Mouse (Mus musculus) forebrain, embryonic 11.5 days (tissue): ENCODE measurements at regions not wholly inside any gene's neighbourhood (a gene's known extent, or its start where the extent isn't known, plus 50 kb on each side); places are given as distances from the start of the nearest gene placed in this dataset.
A peak's percentile ranks its signal among the peaks of the same experiment; 100 is the strongest.

ENCODE experiments used
- ATAC-seq: fragments of 200-750 bp; cut with Nextera tagmentation; replicated peaks from 2 replicates; pipeline ENCODE4 v1.8.0; 2017; ENCODE audit warnings: moderate TSS enrichment; ENCODE audit not compliant: low FRiP score
- DNase-seq: peaks from one replicate; pipeline ENCODE4 v3.0.0-alpha.2; 2017; ENCODE audit warnings: low spot score
- H3K27ac ChIP-seq: fragments of 300-500 bp; sonication (generic); 2 replicates; pipeline ENCODE4 v1.5.1; 2014; ENCODE audit warnings: low read depth, low read length
- H3K27me3 ChIP-seq: fragments of 300-500 bp; sonication (generic); 2 replicates; pipeline ENCODE4 v1.6.1; 2014; ENCODE audit warnings: mild to moderate bottlenecking, low read length, mixed read lengths; ENCODE audit not compliant: control insufficient read depth, insufficient read depth
- H3K36me3 ChIP-seq: fragments of 300-500 bp; sonication (generic); 2 replicates; pipeline ENCODE4 v1.6.1; 2014; ENCODE audit warnings: mild to moderate bottlenecking, low read length, moderate library complexity, mixed read lengths; ENCODE audit not compliant: control insufficient read depth, insufficient read depth
- H3K4me1 ChIP-seq: fragments of 300-500 bp; sonication (generic); replicated peaks from 2 replicates; pipeline ENCODE4 v1.6.1; 2014; ENCODE audit warnings: low read length, mixed read lengths; ENCODE audit not compliant: control insufficient read depth, insufficient read depth
- H3K4me2 ChIP-seq: fragments of 300-500 bp; sonication (generic); 2 replicates; pipeline ENCODE4 v1.6.1; 2014; ENCODE audit warnings: low read depth, mild to moderate bottlenecking, low read length, moderate library complexity, mixed read lengths; ENCODE audit not compliant: severe bottlenecking
- H3K4me3 ChIP-seq: fragments of 300-500 bp; sonication (generic); 2 replicates; pipeline ENCODE4 v1.5.1; 2014; ENCODE audit warnings: low read depth, low read length
- H3K9ac ChIP-seq: fragments of 300-500 bp; sonication (generic); 2 replicates; pipeline ENCODE4 v1.6.1; 2014; ENCODE audit warnings: low read length
- H3K9me3 ChIP-seq: fragments of 300-500 bp; sonication (generic); 2 replicates; pipeline ENCODE4 v1.6.1; 2016; ENCODE audit warnings: low read length, mixed read lengths; ENCODE audit not compliant: control insufficient read depth
- WGBS: fragments of 180-500 bp; shearing (Covaris S2); extraction: QIAGEN DNeasy Blood & Tissue Kit; methylation state at CpG from one replicate; pipeline ENCODE4 v1.1.7; 2014; 5-methylcytosine and 5-hydroxymethylcytosine counted together

GRCm38 (mm10) chr17:75891564-75891963 lies 339.8 kb upstream of the Fam98a start:
- Histone ChIP-seq H3K9me3 (no peaks in the 10 kb centered on the region), H3K4me2 (no peak overlapping the region), H3K4me1 (no peaks in the 10 kb centered on the region), H3K36me3 (no peaks in the 10 kb centered on the region), H3K27me3 (no peaks in the 10 kb centered on the region), H3K9ac (no peak overlapping the region), H3K4me3 (no peak overlapping the region), H3K27ac (no peak overlapping the region)
- WGBS: 84% methylated on average over 4 of the region's 4 CpGs
- ATAC-seq: no peak
- no peak for DNase-seq

GRCm38 (mm10) chr17:75877848-75878247 lies 326.1 kb upstream of the Fam98a start:
- WGBS: 32% methylated on average over 1 of the region's 1 CpGs
- H3K9ac ChIP-seq: no peak overlapping the region
- H3K4me3 ChIP-seq: no peak overlapping the region
- H3K36me3 ChIP-seq: no peaks in the 10 kb centered on the region
- H3K27me3 ChIP-seq: no peaks in the 10 kb centered on the region
- H3K4me1 ChIP-seq: no peaks in the 10 kb centered on the region
- H3K27ac ChIP-seq: no peak overlapping the region
- DNase-seq: no peak
- no peak overlapping the region for H3K4me2 ChIP-seq
- ATAC-seq: no peak
- H3K9me3 ChIP-seq: no peaks in the 10 kb centered on the region

GRCm38 (mm10) chr17:75876895-75877294 lies 325.1 kb upstream of the Fam98a start:
- H3K4me1 ChIP-seq: no peaks in the 10 kb centered on the region
- no peaks in the 10 kb centered on the region for H3K9me3 ChIP-seq
- no peak overlapping the region for H3K4me3 ChIP-seq
- no peak overlapping the region for H3K9ac ChIP-seq
- H3K4me2 ChIP-seq: no peak overlapping the region
- no peak for ATAC-seq
- H3K27ac ChIP-seq: no peak overlapping the region
- WGBS: 88% methylated on average over 7 of the region's 7 CpGs
- DNase-seq: no peak
- no peaks in the 10 kb centered on the region for H3K27me3 ChIP-seq
- H3K36me3 ChIP-seq: no peaks in the 10 kb centered on the region

- 86% methylated on average over 6 of the region's 6 CpGs for WGBS
Observed at GRCm38 (mm10) chr17:75874535-75874934, 322.8 kb upstream of the Fam98a start.

GRCm38 (mm10) chr17:75870492-75870891 lies 318.7 kb upstream of the Fam98a start:
- no peak overlapping the region for H3K9ac ChIP-seq
- H3K9me3 ChIP-seq: no peaks in the 10 kb centered on the region
- WGBS: 11% methylated on average over 2 of the region's 2 CpGs
- no peak overlapping the region for H3K4me2 ChIP-seq
- no peaks in the 10 kb centered on the region for H3K27me3 ChIP-seq
- DNase-seq (no peak), ATAC-seq (0 out of 2 replicates have a peak, but pooled peaks have one; percentile 33)
- no peaks in the 10 kb centered on the region for H3K36me3 ChIP-seq
- no peak overlapping the region for H3K4me3 ChIP-seq
- H3K4me1 ChIP-seq: no peaks in the 10 kb centered on the region; the same call in 1 of the 2 replicates
- H3K27ac ChIP-seq: no peak overlapping the region

More at GRCm38 (mm10) chr17:75874535-75874934, 322.8 kb upstream of the Fam98a start:
- Histone ChIP-seq H3K27me3 (no peaks in the 10 kb centered on the region), H3K9ac (no peak overlapping the region), H3K9me3 (no peaks in the 10 kb centered on the region), H3K4me1 (no peaks in the 10 kb centered on the region; the same call in 1 of the 2 replicates), H3K4me2 (no peak overlapping the region), H3K36me3 (no peaks in the 10 kb centered on the region), H3K27ac (no peak overlapping the region), H3K4me3 (no peak overlapping the region)
- ATAC-seq (no peak), DNase-seq (no peak)

GRCm38 (mm10) chr17:75857015-75857414 lies 305.3 kb upstream of the Fam98a start:
- DNase-seq: no peak
- H3K9me3 ChIP-seq: no peaks in the 10 kb centered on the region
- H3K4me2 ChIP-seq: no peak overlapping the region
- no peaks in the 10 kb centered on the region for H3K36me3 ChIP-seq
- no peak overlapping the region for H3K4me3 ChIP-seq
- H3K9ac ChIP-seq: no peak overlapping the region
- H3K4me1 ChIP-seq: no peaks in the 10 kb centered on the region
- 54% methylated on average over 8 of the region's 8 CpGs for WGBS
- ATAC-seq: 0 out of 2 replicates have a peak, but pooled peaks have one; percentile 30
- H3K27me3 ChIP-seq: no peaks in the 10 kb centered on the region
- H3K27ac ChIP-seq: no peak overlapping the region

- H3K4me3 ChIP-seq: no peak overlapping the region
- H3K36me3 ChIP-seq: no peaks in the 10 kb centered on the region
- 28% methylated on average over 12 of the region's 12 CpGs for WGBS
- DNase-seq (no peak), ATAC-seq (peak; percentile 84)
- H3K27ac ChIP-seq: no peak overlapping the region
- no peak overlapping the region for H3K9ac ChIP-seq
- H3K4me2 ChIP-seq: no peak overlapping the region
- H3K9me3 ChIP-seq: no peaks in the 10 kb centered on the region
- H3K27me3 ChIP-seq: peaks cover 26% of the 10 kb centered on the region
- H3K4me1 ChIP-seq: no peaks in the 10 kb centered on the region
Observed at GRCm38 (mm10) chr17:75815997-75816626, 264.4 kb upstream of the Fam98a start.

- H3K9me3 ChIP-seq: no peaks in the 10 kb centered on the region
- no peak overlapping the region for H3K27ac ChIP-seq
- H3K9ac ChIP-seq: no peak overlapping the region
- H3K4me1 ChIP-seq: no peaks in the 10 kb centered on the region; the same call in 1 of the 2 replicates
- H3K4me3 ChIP-seq: no peak overlapping the region
- H3K27me3 ChIP-seq: peaks cover 14% of the 10 kb centered on the region
- DNase-seq: no peak
- H3K4me2 ChIP-seq: no peak overlapping the region
- no peaks in the 10 kb centered on the region for H3K36me3 ChIP-seq
- ATAC-seq: no peak
- WGBS: 77% methylated on average over 3 of the region's 3 CpGs
Observed at GRCm38 (mm10) chr17:75812163-75812562, 260.4 kb upstream of the Fam98a start.
